Mouse (Mus musculus) myocyte (in vitro differentiated cells): ENCODE measurements around the gene Slf1.

Experiments used
- E2F4 ChIP-seq: IDR thresholded peaks from one replicate; pipeline ENCODE4 v1.6.1; 2011; ENCODE audit warnings: mild to moderate bottlenecking, control low read depth, moderate library complexity; ENCODE audit not compliant: insufficient read depth
- MAX ChIP-seq: IDR thresholded peaks from one replicate; pipeline ENCODE4 v1.6.1; 2011; ENCODE audit warnings: low read depth, mild to moderate bottlenecking, control low read depth
- MYOD1 ChIP-seq, 3 experiments: IDR thresholded peaks; one replicate each; pipeline ENCODE4 v1.6.1; 2011; ENCODE audit warnings: control low read depth in 2 of 3, low read depth in 2 of 3, mild to moderate bottlenecking in 2 of 3, moderate library complexity in 1 of 3; ENCODE audit not compliant: insufficient read length in 2 of 3, control insufficient read depth in 1 of 3
- POLR2A ChIP-seq: IDR thresholded peaks from one replicate; pipeline ENCODE4 v1.6.1; 2011; ENCODE audit warnings: low read depth, mild to moderate bottlenecking, control low read depth, moderate library complexity; ENCODE audit not compliant: insufficient read length
- POLR2AphosphoS2 ChIP-seq: IDR thresholded peaks from one replicate; pipeline ENCODE4 v1.6.1; 2011; ENCODE audit warnings: low read depth, control low read depth; ENCODE audit not compliant: insufficient read length
- REST ChIP-seq: IDR thresholded peaks from one replicate; pipeline ENCODE4 v1.6.1; 2011; ENCODE audit warnings: mild to moderate bottlenecking, control low read depth, moderate library complexity; ENCODE audit not compliant: insufficient read depth, insufficient read length
- TCF12 ChIP-seq: IDR thresholded peaks from one replicate; pipeline ENCODE4 v1.6.1; 2011; ENCODE audit warnings: mild to moderate bottlenecking, control low read depth; ENCODE audit not compliant: poor library complexity, insufficient read depth, severe bottlenecking
- USF1 ChIP-seq: IDR thresholded peaks from one replicate; pipeline ENCODE4 v1.6.1; 2011; ENCODE audit warnings: low read depth, mild to moderate bottlenecking, control low read depth, moderate library complexity

DNA sequence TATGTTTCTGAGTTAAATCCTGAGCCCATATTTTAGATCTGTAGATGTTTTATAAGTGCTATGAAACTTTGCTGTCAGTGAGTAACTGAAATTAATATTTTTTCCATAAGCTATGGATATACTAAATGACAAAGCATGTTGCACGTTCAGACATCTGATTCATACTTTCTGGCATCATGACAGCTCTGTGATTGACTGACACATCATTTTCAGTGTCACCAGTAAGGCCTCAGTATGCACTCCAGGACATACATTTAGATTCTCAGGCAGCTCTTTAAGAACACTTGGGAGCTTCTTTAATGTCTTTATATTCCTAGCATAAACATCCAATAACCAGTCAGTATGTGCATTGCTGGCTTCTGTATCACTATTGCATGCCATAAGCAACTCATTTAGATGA is 91.9 kb downstream of the Slf1 start:
- no peak for TF ChIP-seq POLR2A
- TF ChIP-seq MAX, result no peak
- no peak for TF ChIP-seq MYOD1 (IDR thresholded peaks at IDR 0.05; ENCODE audit: control insufficient read depth in 1 of 3, insufficient read length in 2 of 3, low read depth in 2 of 3)
- TF ChIP-seq USF1, result no peak
- TF ChIP-seq POLR2AphosphoS2, result no peak
- TF ChIP-seq TCF12, result no peak
- TF ChIP-seq REST, result no peak
- TF ChIP-seq E2F4, result no peak
